In genomic region chr6:128630912-128631905, GRCm38 (mm10) we compare ENCODE assay signal across 27 mouse cellular contexts. TPM values are rescaled to one million over a fixed set of nuclear protein-coding genes. Genes with fewer than 3 reads are reported as not detected.
DNase-seq lines count a peak whose midpoint lies in the region; ATAC-seq and TF ChIP-seq lines count a peak whose summit lies in the region.
"Not testable (repeated sequence)": the region's sequence is repeated elsewhere in the genome, so short reads cannot be mapped to it uniquely, and the experiment has no call there.
"Had no signal": no experiment of that assay in that cellular context is flagged by ENCODE, and none has a peak within 500 bp of the region (broad histone marks: within the 10 kb centered on the region; RNA-seq: fewer than 3 reads in every experiment).

No protein-coding gene starts in this region.

- not testable (repeated sequence) for TF ChIP-seq POLR2A in liver, adult 2 months (IDR thresholded peaks at IDR 0.05; ENCODE audit: extremely low read depth, insufficient read depth, low read length)

- not testable (repeated sequence) for H3K79me2 ChIP-seq in liver, adult 2 months (ENCODE audit: control insufficient read depth, insufficient read depth, low read length)

- not testable (repeated sequence) for H3K9me3 ChIP-seq in intestine, embryonic 15.5 days; liver, embryonic 13.5 days (replicated peaks); liver, embryonic 16.5 days (replicated peaks; ENCODE audit: control insufficient read depth, low read length); stomach, embryonic 15.5 days

- peak; percentile 17; the same call in 1 of the 2 replicates for ATAC-seq in frontal cortex, adult (ENCODE audit: low TSS enrichment)
- peak; percentile 78 for ATAC-seq in intestine, embryonic 15.5 days
- ATAC-seq in liver, embryonic 13.5 days (ENCODE audit: low read depth) = peak; percentile 65
- peak; percentile 86 for ATAC-seq in liver, embryonic 16.5 days (ENCODE audit: low read depth)
- ATAC-seq in stomach, embryonic 15.5 days (ENCODE audit: insufficient read depth, low FRiP score, low read depth) = peak; percentile 18; the same call in 1 of the 2 replicates

- not testable (repeated sequence) for H3K9ac ChIP-seq in intestine, embryonic 15.5 days; liver, embryonic 13.5 days; liver, embryonic 16.5 days (ENCODE audit: low read depth, low read length); stomach, embryonic 15.5 days
- peak overlapping the region; percentile 34; the same call in 1 of the 2 replicates for H3K9ac ChIP-seq in liver, adult 2 months (ENCODE audit: low read depth, low read length)

- not testable (repeated sequence) for H3K27me3 ChIP-seq in intestine, embryonic 15.5 days (replicated peaks); liver, adult 2 months (ENCODE audit: control insufficient read depth, insufficient read depth, low read length); liver, embryonic 13.5 days; liver, embryonic 16.5 days (ENCODE audit: control insufficient read depth, insufficient read depth, low read depth, low read length); stomach, embryonic 15.5 days (replicated peaks)

- not testable (repeated sequence) for H3K4me2 ChIP-seq in intestine, embryonic 15.5 days (replicated peaks); liver, embryonic 13.5 days; liver, embryonic 16.5 days (ENCODE audit: low read depth, low read length); stomach, embryonic 15.5 days

- peak; percentile 97 for DNase-seq in liver, adult 2 months (ENCODE audit: extremely low read depth, low read depth, low spot score)
- DNase-seq in liver, embryonic 13.5 days = not testable (repeated sequence)

- H3K4me3 ChIP-seq in intestine, embryonic 15.5 days (replicated peaks); liver, embryonic 13.5 days (replicated peaks); liver, embryonic 16.5 days (ENCODE audit: low read depth, low read length); stomach, embryonic 15.5 days (replicated peaks): not testable (repeated sequence)
- peak overlapping the region; percentile 35 for H3K4me3 ChIP-seq in liver, adult 2 months (ENCODE audit: insufficient read depth, low read depth, low read length)

- TF ChIP-seq CTCF in liver, adult 2 months (IDR thresholded peaks at IDR 0.05; ENCODE audit: low read depth, low read length) = not testable (repeated sequence)

- H3K36me3 ChIP-seq in intestine, embryonic 15.5 days; liver, adult 2 months (ENCODE audit: control insufficient read depth, insufficient read depth, low read length); liver, embryonic 13.5 days; liver, embryonic 16.5 days (ENCODE audit: control insufficient read depth, insufficient read depth); stomach, embryonic 15.5 days: not testable (repeated sequence)

- 0 out of 2 replicates have a peak overlapping the region, but pooled peaks have one; percentile 32 for H3K27ac ChIP-seq in intestine, embryonic 15.5 days
- peak overlapping the region; percentile 97 for H3K27ac ChIP-seq in liver, adult 2 months (replicated peaks; ENCODE audit: insufficient read depth, low read depth, low read length)
- peak overlapping the region; percentile 59 for H3K27ac ChIP-seq in liver, embryonic 13.5 days
- H3K27ac ChIP-seq in liver, embryonic 16.5 days (ENCODE audit: low read length) = peak overlapping the region; percentile 64
- H3K27ac ChIP-seq in stomach, embryonic 15.5 days = not testable (repeated sequence)

- 50% methylated on average over 15 of the region's 15 CpGs for WGBS in intestine, embryonic 15.5 days
- 18% methylated on average over 15 of the region's 15 CpGs for WGBS in liver, adult 2 months
- 48% methylated on average over 15 of the region's 15 CpGs for WGBS in liver, embryonic 13.5 days (ENCODE audit: insufficient replicate concordance)
- 43% methylated on average over 15 of the region's 15 CpGs for WGBS in liver, embryonic 16.5 days (ENCODE audit: insufficient replicate concordance)
- 53% methylated on average over 15 of the region's 15 CpGs for WGBS in stomach, embryonic 15.5 days

- not testable (repeated sequence) for H3K4me1 ChIP-seq in intestine, embryonic 15.5 days (replicated peaks); liver, embryonic 13.5 days (replicated peaks); liver, embryonic 16.5 days (ENCODE audit: control insufficient read depth, low read depth, low read length); stomach, embryonic 15.5 days
- H3K4me1 ChIP-seq in liver, adult 2 months (ENCODE audit: control insufficient read depth, insufficient read depth, low read length) = peaks cover 14% of the 10 kb centered on the region; the same call in 1 of the 2 replicates

RNA-seq across cellular contexts. Expression of gene Klrb1a, which starts 7.9 kb away (rescaled TPM):
- polyA plus RNA-seq in intestine, embryonic 15.5 days (2015; fragmentation: Nextera tagmentation; extraction: Ambion mirVana) = not detected in 2 replicates
- not detected in 2 replicates for total RNA-seq in liver, adult 2 months (2014; rRNA removed)
- polyA plus RNA-seq in liver, adult 2 months (2012; rRNA removed) = not detected in 2 replicates
- 0.23 and 0.29 TPM in 2 replicates for polyA plus RNA-seq in liver, embryonic 13.5 days (2015; fragmentation: Nextera tagmentation; extraction: Ambion mirVana)
- polyA plus RNA-seq in liver, embryonic 16.5 days (2015; fragmentation: Nextera tagmentation; extraction: Ambion mirVana) = 0.24 and 0.27 TPM in 2 replicates
- polyA plus RNA-seq in stomach, embryonic 15.5 days (2015; fragmentation: Nextera tagmentation; extraction: Ambion mirVana) = not detected in 2 replicates
- total RNA-seq: adrenal gland, adult 18-20 months; adrenal gland, postnatal 36 days; CH12.LX; common myeloid progenitor, adult 5-6 weeks; forebrain, postnatal 0 days; gastrocnemius, adult 8-10 months; gastrocnemius, postnatal 25 days; heart, adult 2 months; heart, postnatal 25 days had no signal
- polyA plus RNA-seq: embryonic facial prominence, embryonic 12.5 days; embryonic facial prominence, embryonic 15.5 days; forebrain, embryonic 11.5 days; forebrain, embryonic 14.5 days; forebrain, postnatal 0 days; G1E; heart, embryonic 11.5 days; heart, embryonic 14.5 days; heart, postnatal 0 days; hindbrain, embryonic 12.5 days; hindbrain, embryonic 15.5 days; Patski had no signal

RNA-seq across cellular contexts. Expression of gene Clec2h, which starts 31.0 kb away (rescaled TPM):
- 11.4 and 15.9 TPM in 2 replicates for polyA plus RNA-seq in intestine, embryonic 15.5 days (2015; fragmentation: Nextera tagmentation; extraction: Ambion mirVana)
- total RNA-seq in liver, adult 2 months (2014; rRNA removed) = 9.0 and 25.9 TPM in 2 replicates
- 0.22 and 0.62 TPM in 2 replicates for polyA plus RNA-seq in liver, adult 2 months (2012; rRNA removed)
- not detected in 2 replicates for polyA plus RNA-seq in liver, embryonic 13.5 days (2015; fragmentation: Nextera tagmentation; extraction: Ambion mirVana)
- polyA plus RNA-seq in liver, embryonic 16.5 days (2015; fragmentation: Nextera tagmentation; extraction: Ambion mirVana) = 0.09 and 0.28 TPM in 2 replicates
- polyA plus RNA-seq in stomach, embryonic 15.5 days (2015; fragmentation: Nextera tagmentation; extraction: Ambion mirVana) = 2.0 and 3.9 TPM in 2 replicates
- total RNA-seq: CH12.LX; common myeloid progenitor, adult 5-6 weeks; forebrain, postnatal 0 days; gastrocnemius, adult 8-10 months; gastrocnemius, postnatal 25 days; hematopoietic stem cell, adult 5-6 weeks had no signal
- polyA plus RNA-seq: embryonic facial prominence, embryonic 12.5 days; embryonic facial prominence, embryonic 15.5 days; forebrain, embryonic 11.5 days; forebrain, embryonic 14.5 days; forebrain, postnatal 0 days; G1E; heart, adult 2 months; heart, embryonic 11.5 days; heart, embryonic 14.5 days; heart, postnatal 0 days; hindbrain, embryonic 12.5 days; hindbrain, embryonic 15.5 days; Patski had no signal

RNA-seq across cellular contexts. Expression of gene A2ml1, which starts 49.8 kb away (rescaled TPM):
- polyA plus RNA-seq in intestine, embryonic 15.5 days (2015; fragmentation: Nextera tagmentation; extraction: Ambion mirVana) = 2.7 and 3.6 TPM in 2 replicates
- total RNA-seq in liver, adult 2 months (2014; rRNA removed) = 3.8 and 8.8 TPM in 2 replicates
- polyA plus RNA-seq in liver, adult 2 months (2012; rRNA removed) = 3.7 and 7.5 TPM in 2 replicates
- 4.4 and 4.6 TPM in 2 replicates for polyA plus RNA-seq in liver, embryonic 13.5 days (2015; fragmentation: Nextera tagmentation; extraction: Ambion mirVana)
- 47.2 and 49.7 TPM in 2 replicates for polyA plus RNA-seq in liver, embryonic 16.5 days (2015; fragmentation: Nextera tagmentation; extraction: Ambion mirVana)
- 3.3 and 6.4 TPM in 2 replicates for polyA plus RNA-seq in stomach, embryonic 15.5 days (2015; fragmentation: Nextera tagmentation; extraction: Ambion mirVana)
- total RNA-seq: adrenal gland, adult 18-20 months; adrenal gland, postnatal 36 days; CH12.LX; common myeloid progenitor, adult 5-6 weeks; gastrocnemius, adult 8-10 months; gastrocnemius, postnatal 25 days; heart, adult 2 months; heart, postnatal 25 days; hematopoietic stem cell, adult 5-6 weeks had no signal
- polyA plus RNA-seq: forebrain, embryonic 11.5 days; G1E; heart, embryonic 11.5 days; hindbrain, embryonic 12.5 days had no signal

Comparison
In these comparisons a context has a peak if more than half of its experiments do, and no peak if none do; other contexts are left out.
1. ATAC-seq: peak in every context shown above with its lines; median percentile 86 in liver, embryonic 16.5 days; 78 in intestine, embryonic 15.5 days; 65 in liver, embryonic 13.5 days; 18 in stomach, embryonic 15.5 days; 17 in frontal cortex, adult.